Mouse (Mus musculus) olfactory bulb, adult 2 months (tissue): ENCODE data around the gene Ankrd28.

Experiments used
- CTCF ChIP-seq: fragments of 200-500 bp; IDR thresholded peaks from 2 replicates; pipeline ENCODE4 v1.5.1; 2012; ENCODE audit warnings: low read depth, mild to moderate bottlenecking, low read length, moderate library complexity; ENCODE audit not compliant: insufficient read depth
- POLR2A ChIP-seq: fragments of 200-500 bp; IDR thresholded peaks from 2 replicates; pipeline ENCODE4 v1.6.1; 2012; ENCODE audit warnings: mild to moderate bottlenecking, low read depth, low read length, moderate library complexity; ENCODE audit not compliant: insufficient read depth

GRCm38 (mm10) chr14:31662555-31663211 is 167.8 kb downstream of the Ankrd28 start:
- TF ChIP-seq CTCF (no peak), POLR2A (no peak)
